Mouse (Mus musculus) cerebellum, adult (tissue): ENCODE measurements around the gene Ndufs8.

Source experiments
- ATAC-seq: cut with Nextera tagmentation; 2 replicates; pipeline ENCODE4 v1.9.2; 2017; ENCODE audit warnings: mild to moderate bottlenecking, moderate library complexity, mixed read lengths; ENCODE audit not compliant: insufficient number of reproducible peaks, low FRiP score, low TSS enrichment

Gene Ndufs8

GRCm38 (mm10) chr19:3935032-3935895 is 22.7 kb upstream of the Ndufs8 start, which contains the start of gene Unc93b1:
Unc93b1 (plus strand) TSS chr19:3935186.
- ATAC-seq: 0 out of 2 replicates have a peak, but pooled peaks have one; percentile 20

- no peak for ATAC-seq
Observed at GRCm38 (mm10) chr19:3931716-3932115, 19.1 kb upstream of the Ndufs8 start.

- no peak for ATAC-seq
Observed at GRCm38 (mm10) chr19:3930262-3931057, 17.9 kb upstream of the Ndufs8 start.

- ATAC-seq: peak; percentile 65; the same call in 1 of the 2 replicates
Observed at GRCm38 (mm10) chr19:3929211-3929941, 16.8 kb upstream of the Ndufs8 start, which contains the start of gene Aldh3b1. Aldh3b1 (minus strand) TSS chr19:3929808.

- ATAC-seq: no peak
Observed at GRCm38 (mm10) chr19:3928779-3929178, 16.2 kb upstream of the Ndufs8 start.

GRCm38 (mm10) chr19:3927989-3928388 is 15.4 kb upstream of the Ndufs8 start:
- no peak for ATAC-seq

GRCm38 (mm10) chr19:3926685-3927084 is 14.1 kb upstream of the Ndufs8 start:
- ATAC-seq: no peak

GRCm38 (mm10) chr19:3926279-3926678 is 13.7 kb upstream of the Ndufs8 start:
- ATAC-seq: no peak

- ATAC-seq: no peak
Observed at GRCm38 (mm10) chr19:3925859-3926258, 13.3 kb upstream of the Ndufs8 start.

GRCm38 (mm10) chr19:3924868-3925267 is 12.3 kb upstream of the Ndufs8 start:
- no peak for ATAC-seq

GRCm38 (mm10) chr19:3924190-3924589 is 11.6 kb upstream of the Ndufs8 start:
- no peak for ATAC-seq

- ATAC-seq: no peak
Observed at GRCm38 (mm10) chr19:3923586-3923985, 11.0 kb upstream of the Ndufs8 start.

GRCm38 (mm10) chr19:3922661-3923371 is 10.2 kb upstream of the Ndufs8 start:
- ATAC-seq: no peak

- no peak for ATAC-seq
Observed at GRCm38 (mm10) chr19:3919928-3920327, 7.4 kb upstream of the Ndufs8 start.

- ATAC-seq: no peak
Observed at GRCm38 (mm10) chr19:3916727-3917126, 4.2 kb upstream of the Ndufs8 start.

GRCm38 (mm10) chr19:3914535-3914934 is 2.0 kb upstream of the Ndufs8 start:
- no peak for ATAC-seq

- ATAC-seq: no peak
Observed at GRCm38 (mm10) chr19:3913692-3914091, 1.1 kb upstream of the Ndufs8 start.

- ATAC-seq: no peak
Observed at GRCm38 (mm10) chr19:3910206-3910605, 2.4 kb downstream of the Ndufs8 start.

- no peak for ATAC-seq
Observed at GRCm38 (mm10) chr19:3907876-3908660, 4.5 kb downstream of the Ndufs8 start.
